8 mouse cellular contexts compared by ENCODE assay signal in genomic region chr9:62340301-62341122, GRCm38 (mm10). TPM values are rescaled to one million over a fixed set of nuclear protein-coding genes. Genes with fewer than 3 reads are reported as not detected.
A peak's percentile ranks its signal among the peaks of the same experiment; 100 is the strongest.
DNase-seq lines count a peak whose midpoint lies in the region; ATAC-seq and TF ChIP-seq lines count a peak whose summit lies in the region.

No protein-coding gene starts in this region.

- peak; percentile 10 for ATAC-seq in kidney, embryonic 16.5 days (ENCODE audit: low FRiP score, low TSS enrichment)
- ATAC-seq in midbrain, embryonic 13.5 days: peak; percentile 57

- peaks cover 11% of the 10 kb centered on the region for H3K4me1 ChIP-seq in kidney, embryonic 16.5 days (ENCODE audit: insufficient read depth, low read length)
- peaks cover 9% of the 10 kb centered on the region for H3K4me1 ChIP-seq in bone marrow macrophage, adult 2 months (ENCODE audit: control insufficient read depth, insufficient read depth, low read length)
- H3K4me1 ChIP-seq in hindbrain, embryonic 10.5 days (replicated peaks): peaks cover 42% of the 10 kb centered on the region
- H3K4me1 ChIP-seq in midbrain, embryonic 13.5 days (replicated peaks): peaks cover 27% of the 10 kb centered on the region

- no peaks in the 10 kb centered on the region for H3K36me3 ChIP-seq in kidney, embryonic 16.5 days (ENCODE audit: insufficient read depth, low read length)
- no peaks in the 10 kb centered on the region; the same call in 1 of the 2 replicates for H3K36me3 ChIP-seq in hindbrain, embryonic 10.5 days
- H3K36me3 ChIP-seq in midbrain, embryonic 13.5 days: no peaks in the 10 kb centered on the region

- H3K27me3 ChIP-seq in kidney, embryonic 16.5 days (ENCODE audit: insufficient read depth, low read length): no peaks in the 10 kb centered on the region
- no peaks in the 10 kb centered on the region for H3K27me3 ChIP-seq in hindbrain, embryonic 10.5 days (ENCODE audit: insufficient read depth, poor library complexity, severe bottlenecking)
- no peaks in the 10 kb centered on the region for H3K27me3 ChIP-seq in midbrain, embryonic 13.5 days

- H3K4me2 ChIP-seq in kidney, embryonic 16.5 days (replicated peaks; ENCODE audit: low read depth, low read length): peak overlapping the region; percentile 90
- peak overlapping the region; percentile 82 for H3K4me2 ChIP-seq in midbrain, embryonic 13.5 days (replicated peaks)

- TF ChIP-seq CTCF in bone marrow macrophage, adult 2 months (IDR thresholded peaks at IDR 0.05; ENCODE audit: low read depth, low read length): no peak

- no peak for DNase-seq in kidney, postnatal 10 days
- DNase-seq in hindbrain, embryonic 10.5 days (ENCODE audit: low spot score): no peak
- no peak for DNase-seq in frontal cortex, postnatal 10 days (ENCODE audit: low spot score in 2 of 2)
- DNase-seq in cerebellum, postnatal 14 days: no peak
- DNase-seq in urinary bladder, adult 18-20 months (ENCODE audit: low spot score in 2 of 2): no peak

- under 1% methylated on average over 41 of the region's 48 CpGs for WGBS in kidney, embryonic 16.5 days
- 2% methylated on average over 48 of the region's 48 CpGs for WGBS in hindbrain, embryonic 10.5 days
- under 1% methylated on average over 47 of the region's 48 CpGs for WGBS in midbrain, embryonic 13.5 days

- no peaks in the 10 kb centered on the region for H3K9me3 ChIP-seq in kidney, embryonic 16.5 days (ENCODE audit: low read length)
- no peaks in the 10 kb centered on the region for H3K9me3 ChIP-seq in hindbrain, embryonic 10.5 days
- H3K9me3 ChIP-seq in midbrain, embryonic 13.5 days: no peaks in the 10 kb centered on the region

- no peak for TF ChIP-seq POLR2A in bone marrow macrophage, adult 2 months (IDR thresholded peaks at IDR 0.05; ENCODE audit: borderline replicate concordance, low read depth, low read length)

- peak overlapping the region; percentile 79 for H3K9ac ChIP-seq in kidney, embryonic 16.5 days (replicated peaks; ENCODE audit: low read length)
- H3K9ac ChIP-seq in midbrain, embryonic 13.5 days (replicated peaks): peak overlapping the region; percentile 98

- peak overlapping the region; percentile 68 for H3K4me3 ChIP-seq in kidney, embryonic 16.5 days (ENCODE audit: low read length)
- peak overlapping the region; percentile 95 for H3K4me3 ChIP-seq in bone marrow macrophage, adult 2 months (ENCODE audit: insufficient read depth, low read length)
- peak overlapping the region; percentile 73 for H3K4me3 ChIP-seq in hindbrain, embryonic 10.5 days
- peak overlapping the region; percentile 89 for H3K4me3 ChIP-seq in midbrain, embryonic 13.5 days (replicated peaks)

- H3K27ac ChIP-seq in kidney, embryonic 16.5 days (ENCODE audit: low read length): peak overlapping the region; percentile 64; the same call in 1 of the 2 replicates
- no peak overlapping the region for H3K27ac ChIP-seq in bone marrow macrophage, adult 2 months (ENCODE audit: insufficient read depth, low read depth, low read length)
- peak overlapping the region; percentile 99 for H3K27ac ChIP-seq in hindbrain, embryonic 10.5 days
- H3K27ac ChIP-seq in midbrain, embryonic 13.5 days: peak overlapping the region; percentile 99

RNA-seq across cellular contexts. Expression of gene Anp32a, which starts 0.6 kb away (rescaled TPM):
- polyA plus RNA-seq in kidney, embryonic 16.5 days (2015; fragmentation: Nextera tagmentation; extraction: Ambion mirVana): 196 and 238 TPM in 2 replicates
- polyA plus RNA-seq in bone marrow macrophage, adult 2 months (2012; ENCODE audit: insufficient read depth, insufficient read length, missing spikeins): 351 and 354 TPM in 2 replicates
- polyA plus RNA-seq in hindbrain, embryonic 10.5 days (2016; fragmentation: Nextera tagmentation; extraction: Ambion mirVana): 211 and 251 TPM in 2 replicates
- polyA plus RNA-seq in midbrain, embryonic 13.5 days (2015; fragmentation: Nextera tagmentation; extraction: Ambion mirVana): 149 and 175 TPM in 2 replicates

RNA-seq across cellular contexts. Expression of gene Spesp1, which starts 58.5 kb away (rescaled TPM):
- not detected in 2 replicates for polyA plus RNA-seq in kidney, embryonic 16.5 days (2015; fragmentation: Nextera tagmentation; extraction: Ambion mirVana)
- not detected in 2 replicates for polyA plus RNA-seq in bone marrow macrophage, adult 2 months (2012; ENCODE audit: insufficient read depth, insufficient read length, missing spikeins)
- not detected in 2 replicates for polyA plus RNA-seq in hindbrain, embryonic 10.5 days (2016; fragmentation: Nextera tagmentation; extraction: Ambion mirVana)
- 0.05 TPM in 1 of 2 replicates, not detected in the other for polyA plus RNA-seq in midbrain, embryonic 13.5 days (2015; fragmentation: Nextera tagmentation; extraction: Ambion mirVana)
